Mouse (Mus musculus): ENCODE data around the gene Crygc.
"Not testable (repeated sequence)": the region's sequence is repeated elsewhere in the genome, so short reads cannot be mapped to it uniquely, and the experiment has no call there.

Crygc gene

DNA sequence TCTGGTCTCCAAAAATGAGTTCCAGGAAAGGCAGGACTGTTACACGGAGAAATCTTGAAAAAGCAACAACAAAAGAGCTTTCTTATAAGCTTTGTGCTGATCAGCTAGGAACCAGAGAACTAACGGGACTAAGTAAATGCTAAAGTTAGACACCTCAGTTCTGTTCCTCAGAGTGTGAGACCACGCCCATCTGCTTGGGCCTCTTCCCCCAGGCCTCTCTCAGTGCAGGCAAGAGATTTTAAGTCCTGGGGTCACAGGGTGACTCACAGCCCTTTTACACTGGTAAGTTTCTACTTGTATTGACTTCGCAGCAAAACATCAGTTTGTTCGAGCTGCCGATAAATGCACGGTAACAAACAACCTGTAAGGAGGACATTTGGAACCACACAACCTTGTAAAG is 21.8 kb downstream of the Crygc start:
- DNase-seq = no peak

DNA sequence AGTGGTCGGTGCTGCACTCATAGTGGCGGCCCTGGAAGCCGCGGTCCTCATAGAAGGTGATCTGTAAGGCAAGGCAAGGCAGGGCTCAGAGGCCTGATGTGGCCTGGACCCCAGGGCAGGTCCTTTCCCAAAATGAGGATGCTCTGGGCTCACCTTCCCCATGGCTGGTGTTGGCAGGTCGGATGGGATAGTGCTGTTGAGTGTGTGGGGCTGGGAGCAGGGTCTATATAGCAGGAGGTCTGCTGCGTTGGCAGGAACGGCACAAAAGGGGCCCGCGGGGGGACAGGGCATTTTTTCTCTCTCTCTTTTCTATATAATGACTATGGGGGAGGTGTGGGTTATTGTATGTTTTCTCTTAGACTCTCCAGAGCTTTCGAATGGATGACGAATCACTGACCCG is 22.5 kb downstream of the Crygc start, which contains the start of gene Cryge:
TSS of gene Cryge (minus strand) at position 198 of the 400 bp plus-strand sequence.
- not testable (repeated sequence) for DNase-seq

GRCm38 (mm10) chr1:65048781-65049180 is 24.7 kb downstream of the Crygc start:
- DNase-seq = peak; percentile 21

DNA sequence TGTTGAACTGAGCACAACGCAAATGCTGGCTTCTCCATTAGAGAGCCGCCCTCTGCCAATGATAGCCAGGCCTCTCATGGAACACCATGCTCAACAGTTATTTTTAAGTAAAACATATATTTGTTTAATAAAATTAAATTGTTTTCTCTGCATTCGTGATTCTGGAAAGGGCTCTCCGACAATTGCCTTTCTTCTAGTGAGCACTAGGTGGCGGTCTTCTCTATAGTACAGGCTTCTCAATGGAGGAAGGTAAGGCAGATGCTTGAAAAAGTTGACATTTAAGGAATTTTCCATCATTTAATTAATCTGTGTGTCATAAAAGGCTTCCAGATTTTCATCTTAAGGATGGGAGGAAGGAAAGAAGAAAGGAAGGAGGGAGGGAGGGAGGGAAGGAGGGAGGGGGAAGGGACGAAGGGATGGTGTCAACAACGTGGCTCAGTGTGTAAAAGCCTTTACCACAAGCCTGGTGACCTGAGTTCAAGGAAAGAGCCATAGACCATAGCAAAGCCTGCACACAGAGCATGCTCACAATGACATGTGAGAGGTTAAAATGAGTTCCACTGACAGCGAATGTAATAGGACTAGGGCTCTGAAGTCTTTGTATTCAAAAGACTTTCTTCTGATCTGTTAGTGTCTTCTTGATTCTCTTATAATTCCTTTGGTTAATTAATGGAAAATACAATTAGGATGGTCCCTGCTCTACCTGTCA is 26.9 kb downstream of the Crygc start:
- DNase-seq = peak; percentile 21

DNA sequence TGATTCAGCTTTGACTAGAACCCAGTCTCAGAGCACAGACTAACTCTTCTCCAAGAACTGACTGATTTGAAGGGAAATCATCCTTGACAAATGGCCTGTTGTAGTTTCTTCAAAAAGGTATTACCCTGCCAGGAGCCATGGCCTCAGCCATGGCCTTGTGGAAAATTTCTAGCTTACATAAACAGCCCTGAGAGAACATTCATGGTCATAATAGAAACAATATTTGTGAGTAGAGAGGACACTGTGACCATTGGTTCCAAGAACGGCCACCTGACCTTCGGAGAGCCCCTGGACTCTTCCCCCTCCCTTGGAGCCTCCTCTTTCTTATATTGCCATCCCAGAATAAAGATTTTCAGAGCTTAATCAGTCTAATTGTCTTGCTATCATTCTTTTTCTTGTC is 30.1 kb downstream of the Crygc start:
- no peak for DNase-seq

DNA sequence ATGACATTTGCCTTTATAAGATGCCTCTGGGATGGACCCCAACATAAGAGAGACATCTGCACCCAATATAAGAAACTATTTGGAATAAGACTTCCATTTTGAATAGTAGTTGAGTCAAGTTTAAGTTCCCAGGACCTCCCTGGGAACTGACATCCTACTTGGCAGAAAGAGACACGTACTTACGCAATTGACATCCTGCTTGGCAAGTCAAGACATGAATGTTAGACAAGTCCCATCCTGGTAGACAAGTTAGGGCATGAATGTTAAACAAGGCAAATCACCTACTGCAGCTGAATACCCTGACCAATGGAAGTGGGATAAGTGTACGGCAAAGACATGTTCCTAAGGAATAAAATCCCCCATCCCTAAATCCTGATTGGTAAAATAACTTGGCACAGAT is 31.7 kb downstream of the Crygc start:
- DNase-seq = no peak

DNA sequence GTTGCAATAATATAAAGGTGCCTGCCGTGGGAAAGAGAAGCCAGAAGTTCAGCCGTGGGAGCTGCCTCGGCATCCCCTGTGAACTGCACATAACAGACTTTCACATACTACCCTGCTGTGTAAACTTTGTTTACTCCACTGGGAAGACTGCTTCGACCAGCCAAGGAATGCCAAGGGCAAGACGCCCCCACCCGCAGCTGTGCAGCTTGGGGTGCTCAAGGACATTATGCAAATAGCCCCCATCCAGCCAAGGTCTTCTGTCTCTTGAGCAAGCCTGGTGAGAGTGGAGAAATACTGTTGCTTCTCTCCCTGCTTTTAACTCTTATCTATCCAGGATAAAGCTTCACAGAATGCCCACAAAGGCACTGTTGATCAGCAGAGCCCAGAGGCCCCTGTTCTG is 32.7 kb downstream of the Crygc start:
- DNase-seq = no peak

- DNase-seq = no peak
These were observed 33.8 kb downstream of the Crygc start for GRCm38 (mm10) chr1:65039679-65040078.

DNA sequence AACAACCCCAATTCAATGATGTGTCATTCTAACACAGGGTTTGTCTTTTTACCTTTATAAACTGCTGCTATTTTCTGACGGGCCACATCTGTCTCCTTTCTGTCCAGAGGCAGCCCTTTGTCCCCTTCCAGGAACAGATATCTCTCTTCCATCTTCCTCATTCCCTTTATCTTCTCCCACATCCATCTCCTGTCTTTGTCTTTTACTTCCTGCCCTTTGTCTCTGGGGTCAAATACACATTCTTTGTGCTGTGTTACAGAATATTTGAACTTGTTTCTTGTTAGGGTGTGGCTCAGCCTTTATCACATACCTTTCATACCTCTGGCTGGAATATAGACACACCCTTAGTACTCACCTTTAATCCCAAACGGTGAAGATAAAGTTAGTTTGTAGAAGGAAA is 35.9 kb downstream of the Crygc start:
- no peak for DNase-seq

DNA sequence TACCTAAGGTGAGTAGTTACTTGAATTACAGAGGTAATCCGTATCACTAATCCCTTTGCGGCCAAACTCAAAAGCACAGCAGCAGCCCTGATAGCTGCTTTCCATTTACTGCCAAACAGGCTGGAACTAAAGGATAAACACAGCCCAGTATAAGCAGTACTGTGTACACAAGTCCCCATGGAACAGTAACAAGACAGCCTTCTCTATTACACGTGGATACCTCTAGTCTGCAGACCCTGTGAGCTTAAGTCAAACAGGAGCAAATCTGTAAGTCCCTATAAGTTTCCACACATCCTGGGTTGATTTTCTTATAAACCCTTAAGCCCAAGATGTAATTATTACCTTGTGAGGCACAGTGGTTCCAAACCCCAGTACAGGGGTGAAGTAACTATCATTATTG is 38.0 kb downstream of the Crygc start:
- no peak for DNase-seq

DNA sequence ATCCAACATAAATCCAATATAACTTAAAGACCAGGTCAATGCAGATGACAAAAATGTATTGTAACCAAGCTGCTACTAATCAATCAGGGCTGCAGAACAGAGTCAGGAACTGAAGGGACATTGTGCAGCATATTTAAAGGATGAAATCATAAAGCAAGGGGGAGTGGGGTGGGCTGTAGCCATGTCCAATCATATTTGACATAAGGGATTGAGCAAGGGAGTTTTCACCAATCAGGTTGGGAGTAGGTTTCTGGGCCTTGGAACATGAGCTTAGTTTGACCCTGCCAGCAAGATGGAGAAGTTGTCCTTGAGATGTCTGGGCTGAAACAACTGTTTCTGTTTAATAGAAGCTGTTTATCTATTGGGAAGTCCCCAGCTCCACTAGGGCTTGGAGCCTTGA is 40.8 kb downstream of the Crygc start, which contains the start of gene Akr1cl:
TSS of gene Akr1cl (minus strand) at position 119 of the 400 bp plus-strand sequence.
- DNase-seq = no peak

- no peak for DNase-seq
These were observed 45.3 kb downstream of the Crygc start for GRCm38 (mm10) chr1:65028206-65028605.
